Mouse (Mus musculus) ovary, postnatal 14 days (tissue): ENCODE results near the gene Dmkn.

Experiments
- DNase-seq: peaks from one replicate; pipeline ENCODE4 v3.0.0; 2022; ENCODE audit warnings: low spot score

The Dmkn gene

DNA sequence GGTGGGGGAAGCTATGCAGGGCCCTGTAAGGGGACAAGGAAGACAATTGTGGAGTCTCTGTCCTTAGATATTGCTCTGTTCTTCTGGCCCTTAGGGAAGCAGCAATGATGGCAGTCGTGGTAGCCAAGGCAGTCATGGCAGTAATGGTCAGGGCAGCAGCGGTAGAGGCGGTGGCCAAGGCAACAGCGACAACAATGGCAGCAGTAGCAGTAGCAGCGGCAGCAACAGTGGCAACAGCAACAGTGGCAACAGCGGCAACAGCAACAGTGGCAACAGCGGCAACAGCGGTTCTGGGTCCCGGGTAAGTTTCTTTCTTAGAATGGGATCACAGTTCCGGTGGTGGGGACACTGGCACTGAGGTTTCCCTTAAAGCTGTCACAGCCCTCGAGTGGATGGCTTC, 1.6 kb downstream of the Dmkn start:
- no peak for DNase-seq

DNA sequence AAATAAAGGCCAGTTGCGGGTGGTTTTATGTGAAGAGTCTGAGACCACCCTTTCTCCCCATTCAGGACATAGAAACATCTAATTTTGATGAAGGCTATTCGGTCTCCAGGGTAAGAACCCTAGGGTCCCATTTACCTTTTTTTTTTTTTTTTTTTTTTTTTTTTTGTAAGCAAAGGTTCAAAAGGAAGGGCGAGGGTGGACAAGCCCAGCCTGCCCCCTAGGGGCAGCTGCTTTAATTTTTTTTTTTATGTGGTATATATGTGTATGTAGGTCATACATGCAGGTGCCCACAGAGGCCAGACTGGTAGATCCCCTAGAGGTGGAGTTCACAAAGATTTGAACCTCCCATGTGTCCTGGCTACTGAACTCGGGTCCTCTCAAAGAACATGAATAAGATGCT, 2.9 kb downstream of the Dmkn start:
- DNase-seq, result no peak

DNA sequence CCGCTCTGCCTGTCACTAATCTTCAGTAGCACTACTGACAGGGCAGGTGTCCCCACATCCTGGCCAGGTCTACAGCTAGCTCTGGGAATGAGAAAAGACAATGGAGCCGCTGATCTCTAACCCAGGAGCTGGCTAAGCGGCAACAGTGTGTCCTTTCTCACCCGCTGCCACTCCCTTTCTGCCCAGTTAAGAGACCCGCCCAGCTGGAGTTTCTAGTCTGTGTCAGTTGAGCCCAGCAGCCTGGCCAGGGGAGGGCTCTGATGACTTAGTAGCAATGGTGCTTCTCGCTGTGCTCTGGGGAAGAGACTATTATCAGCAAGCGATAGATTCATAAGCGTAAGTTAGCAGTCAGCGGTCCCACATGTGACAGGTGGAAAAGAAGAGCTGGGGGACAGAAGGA, 5.7 kb downstream of the Dmkn start:
- no peak for DNase-seq

DNA sequence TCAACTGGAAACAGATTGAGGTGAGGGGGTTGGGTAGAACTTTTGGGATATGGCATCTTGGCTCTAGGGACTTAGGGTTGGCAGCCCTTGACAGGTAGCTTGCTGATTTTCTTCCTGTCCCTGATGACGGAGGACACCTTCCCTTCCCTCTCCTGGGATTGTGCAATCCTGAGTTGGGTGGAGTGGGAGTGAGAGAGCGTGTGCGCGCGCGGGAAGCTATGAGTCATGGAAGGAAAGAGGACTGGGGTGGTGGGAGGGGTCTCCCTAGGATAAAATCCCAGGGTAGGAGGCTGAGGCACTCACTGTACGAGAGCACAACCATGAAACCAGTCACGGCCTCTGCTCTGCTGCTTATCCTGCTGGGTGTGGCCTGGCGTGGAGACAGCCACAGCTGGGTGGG, 12.5 kb downstream of the Dmkn start:
- no peak for DNase-seq

DNA sequence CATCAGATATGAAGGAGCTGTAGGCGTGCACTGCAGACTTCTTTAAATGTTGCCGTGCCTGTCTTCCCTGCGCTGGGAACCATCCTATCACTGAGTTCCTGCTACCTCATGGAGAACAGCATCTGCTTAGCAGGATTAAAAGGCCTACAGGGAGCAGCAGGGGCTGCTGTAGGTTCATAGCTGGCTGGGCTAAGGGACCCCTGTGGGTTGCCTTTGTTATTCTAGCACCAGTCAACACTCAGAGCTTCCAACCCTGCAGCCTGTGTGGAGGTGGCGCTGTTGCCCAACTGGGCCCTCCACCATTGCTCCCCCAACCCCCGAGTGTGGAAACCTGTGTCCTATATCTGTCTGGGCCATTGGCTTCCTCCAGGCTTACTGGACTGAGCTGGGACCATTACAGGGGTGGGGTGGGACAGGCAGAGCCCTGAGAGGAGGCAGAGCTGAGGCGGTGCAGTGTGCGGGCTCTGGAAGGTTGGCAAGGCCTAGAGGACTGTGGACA, 13.6 kb downstream of the Dmkn start:
- DNase-seq, result no peak

DNA sequence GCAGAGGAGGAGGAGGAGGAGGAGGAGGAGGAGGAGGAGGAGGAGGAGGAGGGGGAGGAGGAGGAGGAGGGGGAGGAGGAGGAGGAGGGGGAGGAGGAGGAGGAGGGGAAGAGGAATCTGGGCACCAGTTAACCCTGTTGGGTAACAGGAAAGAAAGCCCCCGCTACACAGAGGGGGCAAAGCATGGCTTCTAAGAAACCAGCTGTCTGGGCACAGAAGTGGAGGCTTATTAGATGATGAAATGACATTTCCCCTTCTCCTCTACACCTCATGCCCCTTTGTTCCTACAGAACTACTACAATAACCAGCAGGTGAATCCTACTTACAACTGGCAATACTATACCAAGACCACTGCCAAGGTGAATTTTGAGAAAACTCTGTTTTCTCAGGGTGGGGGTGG, 14.4 kb downstream of the Dmkn start:
- DNase-seq, result no peak

DNA sequence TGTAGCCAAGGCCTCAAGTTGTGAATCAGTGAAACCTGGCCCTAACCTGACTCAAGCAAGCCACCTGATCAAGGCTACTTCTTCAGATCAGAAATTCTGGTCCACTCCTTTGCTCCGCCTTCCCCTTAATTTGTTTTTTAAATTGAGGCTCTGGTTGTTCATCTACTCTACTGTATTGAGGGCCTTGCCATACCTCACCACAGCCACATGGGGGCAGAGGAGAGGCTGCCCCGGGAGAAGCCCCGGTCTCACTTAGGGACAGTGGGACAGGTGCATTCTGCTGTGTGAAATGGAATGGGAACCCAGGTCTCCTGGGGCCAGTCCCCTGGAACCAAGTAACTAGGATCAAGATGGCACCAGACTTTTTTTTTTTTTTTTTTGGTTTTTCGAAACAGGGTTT, 18.2 kb downstream of the Dmkn start:
- no peak for DNase-seq

DNA sequence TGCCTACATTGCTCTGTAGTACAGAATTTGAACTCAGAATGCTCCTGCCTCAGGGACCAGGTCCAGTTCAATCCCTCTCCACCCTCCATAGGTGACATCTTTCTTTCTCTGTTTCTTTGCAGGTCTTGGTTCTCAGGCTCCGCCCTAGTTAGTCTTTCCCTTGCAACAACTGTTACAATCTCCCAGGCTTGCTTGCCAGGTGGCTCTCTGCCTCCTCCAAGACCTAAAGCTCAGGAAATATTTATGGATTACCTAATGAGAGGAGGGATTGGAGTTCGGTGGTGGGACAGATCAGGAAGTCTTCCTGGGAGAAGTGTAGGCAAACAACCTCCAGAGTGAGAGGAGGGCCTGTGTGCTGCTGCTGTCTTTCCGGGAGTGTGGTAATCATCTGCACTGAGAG, 19.1 kb downstream of the Dmkn start:
- DNase-seq, result no peak

DNA sequence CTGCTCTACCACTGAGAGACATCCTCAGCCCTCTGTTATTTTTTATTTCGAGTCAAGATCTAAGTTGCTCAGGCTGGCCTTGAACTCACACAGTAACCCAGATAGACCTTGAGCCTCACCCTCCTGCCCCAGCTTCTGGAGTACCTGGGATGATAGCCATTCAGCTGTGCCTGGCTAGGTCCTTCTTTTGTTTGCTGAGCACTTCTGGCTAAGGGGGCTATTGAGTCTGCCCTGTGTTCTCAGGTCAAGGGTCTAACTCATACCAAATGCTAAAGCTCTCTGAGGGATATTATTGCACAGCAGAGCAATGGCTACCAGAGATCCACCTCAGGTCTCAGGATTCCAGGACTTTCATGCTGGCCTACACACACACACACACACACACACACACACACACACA, 21.6 kb downstream of the Dmkn start:
- DNase-seq, result no peak

DNA sequence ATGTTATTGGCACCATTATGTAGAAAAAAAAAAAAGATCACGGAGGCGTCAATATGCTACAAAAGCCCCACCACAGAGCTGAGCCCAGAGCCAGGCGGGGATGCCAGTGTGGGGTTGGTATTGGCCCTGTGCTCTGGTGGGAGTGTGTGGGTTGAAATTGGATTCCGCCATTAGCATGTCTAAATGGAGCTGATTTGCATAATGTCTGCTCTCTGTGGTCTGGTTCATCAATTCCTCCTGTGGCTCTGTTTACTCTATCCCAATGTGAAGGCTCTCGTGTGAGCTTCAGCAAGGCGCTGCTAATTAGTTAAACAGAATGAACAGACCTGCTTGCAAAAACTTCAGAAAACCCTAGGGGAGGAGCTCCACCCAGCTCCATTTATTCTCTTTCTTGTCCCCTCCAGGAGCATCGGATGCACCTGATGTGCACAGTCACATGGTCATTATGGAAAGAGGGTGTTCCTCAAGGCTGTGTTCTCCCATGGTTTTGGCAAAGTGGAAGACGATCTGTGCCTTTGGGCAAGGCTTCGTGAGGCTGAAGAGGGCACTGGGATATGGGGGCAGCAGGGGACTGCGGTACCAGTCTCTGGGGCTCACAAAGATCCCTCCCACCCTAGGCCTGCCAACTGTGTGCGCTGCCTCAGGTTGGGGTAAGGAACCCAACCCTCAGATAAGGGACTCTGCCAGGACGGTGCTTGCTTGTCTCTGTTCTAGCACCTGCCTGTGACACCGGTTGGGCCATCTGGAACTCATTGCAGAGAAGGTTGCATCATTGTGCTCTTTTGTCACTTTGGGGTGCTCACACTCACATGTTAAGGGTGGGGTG, 22.4 kb downstream of the Dmkn start:
- DNase-seq, result no peak

DNA sequence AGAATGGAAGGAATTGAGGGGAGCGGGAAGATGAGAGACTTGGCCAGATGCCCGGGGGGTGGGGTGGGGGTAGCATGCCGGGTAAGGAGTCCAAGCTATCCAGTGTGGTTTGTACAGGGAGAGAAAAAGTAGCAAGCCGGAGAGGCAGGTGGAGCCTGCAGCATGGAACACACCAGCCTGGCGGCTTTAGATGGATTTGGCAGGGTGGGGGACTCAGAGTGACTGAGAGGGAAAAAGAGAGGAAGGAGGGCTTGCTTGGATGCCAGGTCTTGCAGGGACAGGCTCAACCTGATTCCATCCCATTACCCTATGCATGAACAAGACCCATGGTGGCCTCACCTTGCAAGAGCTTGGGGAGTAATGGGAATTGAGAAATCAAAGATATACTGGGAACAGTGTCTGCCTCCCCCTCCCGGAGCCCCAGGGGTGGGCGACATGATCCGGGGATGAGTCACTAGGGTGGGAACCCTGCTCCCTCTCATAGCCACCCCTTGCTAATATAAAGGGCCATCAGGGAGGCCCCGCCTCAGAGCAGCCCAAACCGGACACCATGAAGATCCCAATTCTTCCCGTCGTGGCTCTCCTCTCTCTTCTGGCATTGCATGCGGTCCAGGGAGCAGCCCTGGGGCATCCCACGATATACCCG, 23.9 kb downstream of the Dmkn start, which contains the start of gene Krtdap:
Gene Krtdap, plus strand, starts transcription at position 520 of the 646 bp plus-strand sequence.
- DNase-seq, result no peak

DNA sequence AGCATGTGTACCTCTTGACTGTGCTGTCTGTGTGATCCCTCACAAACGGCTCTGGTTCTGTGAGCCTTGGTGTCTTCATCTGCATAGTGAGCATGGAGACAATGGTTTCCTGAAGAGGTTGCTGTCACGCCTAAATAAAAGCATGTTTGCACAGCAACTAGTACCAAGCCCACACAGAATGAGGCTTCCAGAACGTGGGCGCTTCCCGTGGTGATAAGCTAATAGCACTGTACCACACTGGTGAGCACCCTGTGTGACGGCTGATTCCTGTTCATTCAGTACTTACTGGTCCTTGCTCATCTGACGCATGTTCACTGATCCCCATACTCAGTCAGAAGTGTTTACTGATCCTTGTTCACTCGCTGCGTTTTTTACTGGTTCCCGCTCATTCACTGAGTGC, 26.6 kb downstream of the Dmkn start:
- DNase-seq, result no peak

DNA sequence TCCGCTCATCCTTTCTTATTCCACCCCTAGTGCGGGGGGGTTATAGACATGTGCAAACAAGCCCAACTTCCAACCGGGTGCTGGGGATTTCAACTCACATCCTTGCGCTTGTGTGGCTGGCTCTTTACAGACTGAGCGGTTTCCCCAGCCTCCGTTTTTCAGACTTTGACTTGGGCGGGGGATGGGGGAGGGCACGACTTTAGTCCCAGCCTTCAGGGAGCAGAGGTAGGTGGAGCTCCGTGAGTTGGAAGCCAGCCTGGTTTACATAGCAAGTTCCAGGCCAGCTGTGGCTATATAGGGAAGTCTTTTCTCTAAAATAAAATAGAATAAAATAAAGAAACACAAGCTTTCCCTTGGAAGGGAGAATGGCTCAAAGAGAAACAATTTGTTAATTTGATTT, 28.4 kb downstream of the Dmkn start:
- no peak for DNase-seq

DNA sequence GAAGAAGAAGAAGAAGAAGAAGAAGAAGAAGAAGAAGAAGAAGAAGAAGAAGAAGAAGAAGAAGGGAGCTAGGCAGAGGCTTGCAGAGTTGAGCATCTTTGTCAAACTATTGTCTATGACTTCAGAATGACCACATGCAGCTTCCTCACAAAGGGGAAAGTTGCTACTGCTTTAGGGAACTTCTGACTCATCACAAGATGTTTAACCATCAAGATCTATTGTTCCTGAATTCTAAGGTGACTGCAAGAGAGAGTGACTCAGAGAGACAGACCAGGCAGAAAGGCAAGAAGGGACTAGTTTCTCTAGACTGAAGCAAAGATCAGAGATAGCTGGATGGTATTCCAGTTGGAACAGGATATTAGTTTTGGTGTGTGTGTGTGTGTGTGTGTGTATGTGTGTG, 31.4 kb downstream of the Dmkn start:
- DNase-seq, result no peak

DNA sequence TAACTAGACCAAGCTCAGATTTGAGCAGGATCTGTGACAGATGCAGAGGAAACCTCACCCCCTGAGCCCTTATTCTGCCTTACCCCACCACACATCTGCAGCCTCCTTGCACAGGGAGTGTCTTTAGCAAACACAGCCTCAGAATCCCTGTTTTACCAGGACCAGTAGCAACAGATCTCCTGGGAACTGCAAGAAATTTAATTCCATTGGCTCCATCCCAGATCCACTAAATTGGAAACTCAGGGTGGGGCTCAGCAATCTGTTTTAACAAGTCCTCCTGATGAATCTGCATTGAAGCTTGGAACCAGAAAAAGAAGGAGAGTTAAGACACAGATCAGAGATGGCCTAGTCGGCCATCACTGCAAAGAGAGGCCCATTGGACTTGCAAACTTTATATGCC, 33.2 kb downstream of the Dmkn start:
- DNase-seq, result no peak

DNA sequence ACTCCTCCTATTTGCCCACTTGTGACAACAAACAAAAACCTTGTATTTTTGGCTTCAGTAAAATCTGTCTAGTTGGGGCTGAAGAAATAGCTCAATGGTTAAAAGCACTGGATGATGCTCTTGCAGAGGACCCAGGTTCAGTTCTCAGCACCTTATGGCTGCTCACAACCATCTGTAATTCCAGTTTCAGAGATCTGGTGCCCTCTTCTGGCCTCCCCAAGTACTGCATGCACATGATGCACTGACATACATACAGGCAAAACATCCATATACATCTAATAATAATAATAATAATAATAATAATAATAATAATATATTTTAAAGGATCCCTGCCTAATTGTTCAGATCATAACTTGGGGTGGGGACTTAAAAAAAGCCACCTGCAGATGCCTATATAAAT, 37.1 kb downstream of the Dmkn start:
- no peak for DNase-seq

DNA sequence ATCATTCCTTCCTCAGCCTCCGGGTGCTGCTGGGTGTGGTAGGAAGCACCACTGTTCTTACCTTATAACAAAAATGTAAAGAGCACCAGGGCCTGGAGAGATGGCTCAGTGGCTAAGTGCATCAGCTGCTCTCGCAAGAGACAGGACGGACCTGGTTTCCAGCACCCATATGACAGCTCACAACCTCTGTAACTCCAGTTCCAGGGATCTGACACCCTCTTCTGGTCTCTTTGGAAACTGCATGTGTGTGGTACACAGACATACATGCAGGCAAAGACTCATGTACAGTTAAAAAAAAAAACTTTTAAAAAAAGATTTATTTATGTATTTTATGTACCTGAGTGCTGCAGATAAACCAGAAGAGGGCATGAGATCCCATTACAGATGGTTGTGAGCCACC, 39.7 kb downstream of the Dmkn start:
- DNase-seq, result no peak

DNA sequence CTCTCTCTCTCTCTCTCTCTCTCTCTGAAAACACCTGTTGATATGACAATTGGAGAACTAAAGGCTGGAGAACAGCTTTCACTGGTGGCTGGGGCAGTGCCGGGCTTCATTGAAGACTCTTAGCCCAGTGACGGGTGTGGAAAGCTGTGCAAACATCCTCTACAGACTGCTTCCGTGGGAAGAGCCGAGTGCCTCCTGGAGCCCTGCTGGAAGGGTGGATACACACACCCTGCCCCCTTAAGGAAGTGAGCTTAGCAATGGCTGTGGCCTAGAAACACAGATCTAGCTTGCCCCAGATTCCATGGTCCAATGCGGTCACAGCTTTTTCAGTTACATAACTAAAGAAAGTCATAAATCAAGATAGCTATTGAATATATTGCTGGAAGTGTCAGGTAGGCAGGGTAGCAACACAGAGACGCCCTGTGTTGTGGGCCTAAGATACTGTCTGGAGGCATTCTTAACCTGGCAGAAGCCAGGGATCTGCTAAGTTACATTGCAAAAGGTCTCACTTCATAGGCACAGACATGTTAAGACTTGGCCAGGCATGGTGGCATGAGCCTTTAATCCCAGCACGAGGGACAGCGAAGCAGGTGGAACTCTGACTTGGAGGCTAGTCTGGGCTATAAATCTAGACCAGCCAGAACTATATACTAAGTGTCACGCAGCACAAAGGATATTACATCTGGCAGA, 40.6 kb downstream of the Dmkn start:
- DNase-seq, result no peak

DNA sequence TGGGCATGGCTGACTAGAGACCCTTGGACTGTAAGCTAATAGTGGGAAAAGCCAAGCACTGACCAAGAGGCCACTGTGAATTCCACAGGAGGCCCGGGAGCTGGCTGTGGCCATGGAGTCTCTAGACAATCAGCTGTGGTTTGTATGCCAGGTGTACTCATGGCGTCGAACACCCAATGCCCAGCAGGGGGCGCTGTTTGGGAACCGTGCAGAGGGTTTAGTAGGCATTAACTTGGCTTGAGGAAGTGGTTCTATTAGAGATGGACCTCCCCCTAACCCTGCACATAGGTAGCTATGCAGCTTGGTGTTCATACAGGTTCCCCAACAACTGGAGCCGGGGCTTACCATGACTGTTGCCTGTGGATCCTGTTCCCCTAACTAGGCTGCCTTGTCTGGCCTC, 42.4 kb downstream of the Dmkn start:
- peak; percentile 22 for DNase-seq

DNA sequence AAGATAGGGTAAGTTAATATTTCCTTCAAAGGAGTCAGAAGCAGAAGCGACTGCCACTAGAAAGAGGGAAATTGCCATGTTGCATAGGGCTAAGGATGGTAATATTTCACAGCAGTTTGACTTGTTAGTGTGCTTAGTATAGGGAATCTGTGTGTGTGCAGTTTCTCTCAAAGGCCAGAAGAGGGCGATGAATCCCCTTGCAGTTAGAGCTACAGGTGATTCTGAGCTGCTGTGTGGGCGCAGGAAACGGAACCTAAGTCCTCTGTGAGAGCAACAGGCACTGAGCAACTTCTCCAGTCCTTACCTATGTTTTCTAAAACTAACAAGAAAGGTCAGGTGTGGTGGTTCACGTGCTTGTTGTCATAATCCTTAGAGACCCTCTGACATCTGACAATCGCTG, 46.8 kb downstream of the Dmkn start:
- DNase-seq, result no peak

DNA sequence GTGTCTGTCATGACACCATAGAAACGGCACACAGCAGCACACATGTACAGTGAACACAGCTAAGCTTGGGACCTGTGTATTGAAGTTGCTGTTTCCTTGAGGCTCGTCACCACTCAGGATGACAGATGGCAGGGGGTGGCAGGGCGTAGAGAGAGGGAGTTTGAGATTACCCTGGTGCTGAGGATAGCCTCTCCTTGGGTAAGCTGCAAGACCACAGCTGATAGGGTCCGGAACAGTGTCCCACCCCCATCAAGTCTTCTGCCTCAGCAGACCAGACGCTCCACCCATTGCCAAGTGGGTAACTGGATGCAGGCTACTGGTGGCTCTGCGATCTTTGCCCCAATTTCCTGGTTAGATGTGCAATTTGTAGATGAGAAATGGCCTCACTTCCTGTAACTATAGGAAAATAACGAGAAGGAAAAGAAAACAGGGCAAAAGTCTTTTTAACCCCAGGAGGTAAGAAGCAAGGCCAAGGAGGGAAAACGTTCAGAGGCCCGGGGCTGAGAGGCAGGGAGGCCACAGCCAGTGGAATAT, 48.3 kb downstream of the Dmkn start:
- no peak for DNase-seq

DNA sequence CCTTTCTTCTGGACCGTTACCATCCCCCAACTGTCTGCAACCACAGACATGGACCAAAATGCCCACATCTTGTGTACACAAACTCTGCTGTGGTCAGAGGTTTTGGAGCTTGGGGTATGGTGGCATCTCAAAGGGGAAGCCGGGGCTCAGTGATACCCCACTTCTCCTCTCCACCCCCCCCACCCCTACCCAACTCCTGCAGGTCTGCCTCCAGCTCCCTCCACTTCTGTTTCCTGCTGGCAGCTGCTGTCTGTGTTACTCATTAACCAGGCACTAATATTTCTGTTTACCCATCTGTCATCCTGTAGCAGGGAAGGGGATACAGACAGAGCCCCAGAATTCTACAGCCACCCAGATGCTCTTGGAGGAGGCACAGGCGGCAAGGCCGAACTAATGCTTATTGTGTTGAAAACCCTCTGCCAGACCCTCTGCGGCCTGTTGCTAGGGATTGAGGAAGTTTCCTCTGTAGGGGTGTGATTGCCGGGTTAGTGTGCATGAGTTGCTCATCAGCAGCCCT, 48.8 kb downstream of the Dmkn start:
- DNase-seq, result no peak

DNA sequence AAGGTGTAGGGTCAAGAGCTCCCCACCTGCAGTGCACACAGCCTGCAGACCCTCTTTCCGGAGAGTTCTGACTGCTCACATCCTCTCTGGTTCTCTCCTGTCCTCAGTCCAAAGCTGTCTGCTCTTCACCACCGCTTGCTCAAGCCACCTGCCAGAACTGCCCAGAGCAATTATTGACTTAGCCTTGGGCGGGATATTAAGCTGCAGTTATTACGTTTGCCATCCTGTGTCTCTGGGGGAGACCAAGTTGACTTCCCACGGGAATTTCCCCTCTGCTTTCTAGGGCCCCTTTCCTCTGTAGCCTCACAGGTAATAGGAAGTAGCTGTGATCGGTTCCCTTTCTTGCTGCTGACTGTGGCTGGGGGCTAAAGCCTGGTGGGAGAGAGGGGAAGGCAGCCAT, 56.6 kb downstream of the Dmkn start:
- no peak for DNase-seq
